In the genomic region with DNA sequence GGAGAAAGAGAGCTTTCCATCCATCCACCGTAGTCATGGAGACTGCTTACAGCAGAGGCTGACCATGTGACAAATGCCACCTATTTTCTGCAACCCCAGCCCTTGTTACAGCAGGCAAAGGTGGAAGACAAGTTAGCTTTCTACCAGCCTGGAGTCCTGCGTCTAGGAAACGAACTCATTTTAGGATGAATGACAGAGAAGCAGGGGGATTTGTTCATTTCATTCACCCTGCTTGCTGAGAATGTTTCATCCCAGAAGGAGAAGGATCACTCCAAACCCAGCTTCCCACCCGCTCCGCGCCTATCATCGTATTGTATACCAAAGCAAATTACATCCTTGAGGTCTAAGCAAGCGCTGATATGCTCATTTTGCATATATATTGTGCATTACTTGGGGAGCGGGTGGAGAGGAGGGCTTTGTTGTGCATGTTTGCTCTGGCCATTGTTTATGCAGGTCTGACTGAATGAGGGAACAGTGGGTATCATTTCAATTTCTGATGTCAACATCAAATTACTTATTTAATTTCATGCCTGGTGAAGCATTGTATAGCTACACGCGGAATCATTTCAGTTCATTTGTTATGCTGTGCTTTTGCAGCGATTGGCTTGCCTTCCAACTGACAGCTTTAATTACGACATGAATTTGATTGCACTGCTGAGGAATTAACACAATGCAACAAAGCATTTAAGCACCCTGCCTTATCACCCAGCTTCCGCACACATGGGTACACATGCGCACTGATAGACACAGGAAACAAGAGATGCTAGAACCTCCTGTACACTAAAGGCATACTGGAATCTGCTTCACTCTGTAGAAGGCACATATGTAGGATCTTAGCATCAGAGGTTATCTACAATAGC, we compare ENCODE assay signal across 16 mouse cellular contexts.
DNase-seq lines count a peak whose midpoint lies in the region; ATAC-seq and TF ChIP-seq lines count a peak whose summit lies in the region.
"Had no signal": no experiment of that assay in that cellular context is flagged by ENCODE, and none has a peak within 500 bp of the region (broad histone marks: within the 10 kb centered on the region; RNA-seq: fewer than 3 reads in every experiment).

No protein-coding gene starts in this region.

- peak; percentile 78 for ATAC-seq in forebrain, embryonic 14.5 days
- ATAC-seq in hindbrain, embryonic 16.5 days = peak; percentile 81
- peak; percentile 89 for ATAC-seq in neural tube, embryonic 14.5 days (ENCODE audit: low read depth)
- ATAC-seq: intestine, embryonic 16.5 days; liver, postnatal 0 days had no signal

- peak in 1 of 2 experiments; percentile 25 for DNase-seq in layer of hippocampus, adult 2 months (ENCODE audit: low spot score in 2 of 2)
- DNase-seq in layer of hippocampus, adult 8-10 months (ENCODE audit: low spot score in 2 of 2) = no peak
- peak; percentile 86 for DNase-seq in forebrain, embryonic 14.5 days (ENCODE audit: low spot score)
- no peak for DNase-seq in heart, postnatal 4 days
- no peak for DNase-seq in embryo, embryonic 10.5 days (ENCODE audit: low spot score)
- no peak for DNase-seq in gastrocnemius, postnatal 36 days
- DNase-seq: adrenal gland, postnatal 36 days; cerebellum, adult 8-10 months; liver, postnatal 0 days; right cerebral cortex, postnatal 25 days had no signal

- H3K9me3 ChIP-seq in forebrain, embryonic 14.5 days (replicated peaks; ENCODE audit: control insufficient read depth, low read length) = no peaks in the 10 kb centered on the region
- no peaks in the 10 kb centered on the region for H3K9me3 ChIP-seq in hindbrain, embryonic 16.5 days (ENCODE audit: control insufficient read depth, low read length)
- no peaks in the 10 kb centered on the region for H3K9me3 ChIP-seq in neural tube, embryonic 14.5 days (ENCODE audit: control insufficient read depth, low read length)
- H3K9me3 ChIP-seq: heart, embryonic 15.5 days; limb, embryonic 12.5 days had no signal

- TF ChIP-seq CTCF in layer of hippocampus, adult 2 months (conservative IDR thresholded peaks at IDR 0.05) = no peak

- H3K4me1 ChIP-seq in forebrain, embryonic 14.5 days (ENCODE audit: control insufficient read depth, insufficient read depth, low read length) = peaks cover 32% of the 10 kb centered on the region
- peaks cover 22% of the 10 kb centered on the region for H3K4me1 ChIP-seq in hindbrain, embryonic 16.5 days (ENCODE audit: control insufficient read depth, insufficient read depth, low read depth, low read length)
- peaks cover 30% of the 10 kb centered on the region for H3K4me1 ChIP-seq in neural tube, embryonic 14.5 days (ENCODE audit: control insufficient read depth, insufficient read depth, low read length)

- H3K27me3 ChIP-seq in forebrain, embryonic 14.5 days (replicated peaks; ENCODE audit: control insufficient read depth, insufficient read depth, low read length) = no peaks in the 10 kb centered on the region
- H3K27me3 ChIP-seq in hindbrain, embryonic 16.5 days (replicated peaks; ENCODE audit: control insufficient read depth, insufficient read depth, low read length) = no peaks in the 10 kb centered on the region
- no peaks in the 10 kb centered on the region for H3K27me3 ChIP-seq in neural tube, embryonic 14.5 days (ENCODE audit: control insufficient read depth, insufficient read depth, low read length)
- H3K27me3 ChIP-seq: heart, embryonic 15.5 days; limb, embryonic 12.5 days had no signal

- H3K27ac ChIP-seq in layer of hippocampus, adult 2 months = peak overlapping the region; percentile 82
- H3K27ac ChIP-seq in forebrain, embryonic 14.5 days (ENCODE audit: low read depth, low read length) = peak overlapping the region; percentile 62
- peak overlapping the region; percentile 44 for H3K27ac ChIP-seq in hindbrain, embryonic 16.5 days (ENCODE audit: low read depth, low read length)
- H3K27ac ChIP-seq in neural tube, embryonic 14.5 days (ENCODE audit: low read depth, low read length) = peak overlapping the region; percentile 73
- H3K27ac ChIP-seq: heart, embryonic 15.5 days; limb, embryonic 12.5 days had no signal

- 32% methylated on average over 15 of the region's 15 CpGs for whole genome bisulfite sequencing in forebrain, embryonic 14.5 days
- 19% methylated on average over 15 of the region's 15 CpGs for WGBS in hindbrain, embryonic 16.5 days
- WGBS in neural tube, embryonic 14.5 days = 31% methylated on average over 15 of the region's 15 CpGs

- peak overlapping the region; percentile 10; the same call in 1 of the 2 replicates for H3K9ac ChIP-seq in forebrain, embryonic 14.5 days (ENCODE audit: low read length)
- peak overlapping the region; percentile 8; the same call in 1 of the 2 replicates for H3K9ac ChIP-seq in hindbrain, embryonic 16.5 days (ENCODE audit: low read depth, low read length)
- H3K9ac ChIP-seq in neural tube, embryonic 14.5 days (replicated peaks; ENCODE audit: low read depth, low read length) = 0 out of 2 replicates have a peak overlapping the region, but pooled peaks have one; percentile 16
- H3K9ac ChIP-seq: heart, embryonic 15.5 days; limb, embryonic 12.5 days; liver, postnatal 0 days had no signal

- intact Hi-C loops in gastrocnemius, postnatal 36 days (cut with DNase I) = no loop called here

- H3K36me3 ChIP-seq in forebrain, embryonic 14.5 days (ENCODE audit: control insufficient read depth, insufficient read depth, low read length) = no peaks in the 10 kb centered on the region
- no peaks in the 10 kb centered on the region for H3K36me3 ChIP-seq in hindbrain, embryonic 16.5 days (ENCODE audit: control insufficient read depth, insufficient read depth, low read length)
- no peaks in the 10 kb centered on the region for H3K36me3 ChIP-seq in neural tube, embryonic 14.5 days (ENCODE audit: control insufficient read depth, insufficient read depth, low read length)
- H3K36me3 ChIP-seq: G1E; heart, embryonic 15.5 days; limb, embryonic 12.5 days had no signal

- peak overlapping the region; percentile 23 for H3K4me2 ChIP-seq in forebrain, embryonic 14.5 days (ENCODE audit: low read length)
- peak overlapping the region; percentile 40 for H3K4me2 ChIP-seq in hindbrain, embryonic 16.5 days (ENCODE audit: low read length)
- peak overlapping the region; percentile 32 for H3K4me2 ChIP-seq in neural tube, embryonic 14.5 days (ENCODE audit: low read depth, low read length)
- H3K4me2 ChIP-seq: heart, embryonic 15.5 days; limb, embryonic 12.5 days had no signal

- H3K4me3 ChIP-seq in layer of hippocampus, adult 2 months = no peak overlapping the region
- H3K4me3 ChIP-seq in forebrain, embryonic 14.5 days (ENCODE audit: low read depth, low read length) = no peak overlapping the region
- 0 out of 2 replicates have a peak overlapping the region, but pooled peaks have one; percentile 3 for H3K4me3 ChIP-seq in hindbrain, embryonic 16.5 days (ENCODE audit: low read length)
- H3K4me3 ChIP-seq in neural tube, embryonic 14.5 days (ENCODE audit: low read depth, low read length) = no peak overlapping the region
- H3K4me3 ChIP-seq: heart, embryonic 15.5 days; limb, embryonic 12.5 days had no signal
